Mouse (Mus musculus): ENCODE data around the gene Plin4. TPM values are rescaled to one million over a fixed set of nuclear protein-coding genes. Genes with fewer than 3 reads are reported as not detected.

The Plin4 gene
- polyA plus RNA-seq, 1 experiment from 2014 or later = 0.15 TPM

GRCm38 (mm10) chr17:56132661-56133060, 23.1 kb upstream of the Plin4 start:
- no peak for ATAC-seq
- WGBS = 6% methylated on average over 14 of the region's 14 CpGs

GRCm38 (mm10) chr17:56131814-56132213, 22.2 kb upstream of the Plin4 start:
- Histone ChIP-seq H3K9me3 (replicated peaks; ENCODE audit: control insufficient read depth, low read length, poor library complexity, severe bottlenecking) (no peaks in the 10 kb centered on the region), H3K4me3 (ENCODE audit: low read depth, low read length) (no peak overlapping the region), H3K27ac (ENCODE audit: low read length) (no peak overlapping the region), H3K4me1 (ENCODE audit: control insufficient read depth, insufficient read depth, low read length) (peaks cover 7% of the 10 kb centered on the region), H3K27me3 (ENCODE audit: control insufficient read depth, insufficient read depth, low read depth, low read length) (no peaks in the 10 kb centered on the region), H3K9ac (ENCODE audit: low read depth, low read length) (no peak overlapping the region), H3K4me2 (ENCODE audit: low read length) (no peak overlapping the region), H3K36me3 (ENCODE audit: control insufficient read depth, insufficient read depth, low read length) (peaks cover 26% of the 10 kb centered on the region)
- 44% methylated on average over 7 of the region's 7 CpGs for WGBS
- no peak for ATAC-seq

More at GRCm38 (mm10) chr17:56132661-56133060, 23.1 kb upstream of the Plin4 start:
- Histone ChIP-seq H3K9ac (ENCODE audit: low read depth, low read length) (no peak overlapping the region), H3K4me2 (ENCODE audit: low read length) (peak overlapping the region; percentile 25; the same call in 1 of the 2 replicates), H3K4me1 (ENCODE audit: control insufficient read depth, insufficient read depth, low read length) (peaks cover 10% of the 10 kb centered on the region), H3K36me3 (ENCODE audit: control insufficient read depth, insufficient read depth, low read length) (peaks cover 18% of the 10 kb centered on the region), H3K4me3 (ENCODE audit: low read depth, low read length) (no peak overlapping the region), H3K27me3 (ENCODE audit: control insufficient read depth, insufficient read depth, low read depth, low read length) (no peaks in the 10 kb centered on the region), H3K9me3 (replicated peaks; ENCODE audit: control insufficient read depth, low read length, poor library complexity, severe bottlenecking) (no peaks in the 10 kb centered on the region), H3K27ac (ENCODE audit: low read length) (no peak overlapping the region)

- Histone ChIP-seq H3K36me3 (ENCODE audit: control insufficient read depth, insufficient read depth, low read length) (peaks cover 32% of the 10 kb centered on the region), H3K4me1 (ENCODE audit: control insufficient read depth, insufficient read depth, low read length) (peaks cover 7% of the 10 kb centered on the region), H3K9ac (ENCODE audit: low read depth, low read length) (no peak overlapping the region), H3K27ac (ENCODE audit: low read length) (no peak overlapping the region), H3K9me3 (replicated peaks; ENCODE audit: control insufficient read depth, low read length, poor library complexity, severe bottlenecking) (no peaks in the 10 kb centered on the region), H3K4me3 (ENCODE audit: low read depth, low read length) (no peak overlapping the region), H3K4me2 (ENCODE audit: low read length) (no peak overlapping the region), H3K27me3 (ENCODE audit: control insufficient read depth, insufficient read depth, low read depth, low read length) (no peaks in the 10 kb centered on the region; the same call in 1 of the 2 replicates)
- WGBS = 89% methylated on average over 10 of the region's 10 CpGs
- no peak for ATAC-seq
Observed at GRCm38 (mm10) chr17:56131136-56131535, 21.5 kb upstream of the Plin4 start.

GRCm38 (mm10) chr17:56128246-56128645, 18.6 kb upstream of the Plin4 start:
- Histone ChIP-seq H3K4me1 (ENCODE audit: control insufficient read depth, insufficient read depth, low read length) (no peaks in the 10 kb centered on the region), H3K36me3 (ENCODE audit: control insufficient read depth, insufficient read depth, low read length) (peaks cover 53% of the 10 kb centered on the region), H3K4me3 (ENCODE audit: low read depth, low read length) (no peak overlapping the region), H3K9me3 (replicated peaks; ENCODE audit: control insufficient read depth, low read length, poor library complexity, severe bottlenecking) (no peaks in the 10 kb centered on the region), H3K27ac (ENCODE audit: low read length) (no peak overlapping the region), H3K27me3 (ENCODE audit: control insufficient read depth, insufficient read depth, low read depth, low read length) (peaks cover 10% of the 10 kb centered on the region), H3K9ac (ENCODE audit: low read depth, low read length) (no peak overlapping the region), H3K4me2 (ENCODE audit: low read length) (no peak overlapping the region)
- WGBS = 82% methylated on average over 15 of the region's 15 CpGs
- no peak for ATAC-seq

- Histone ChIP-seq H3K27ac (ENCODE audit: low read length) (no peak overlapping the region), H3K4me2 (ENCODE audit: low read length) (no peak overlapping the region), H3K36me3 (ENCODE audit: control insufficient read depth, insufficient read depth, low read length) (peaks cover 60% of the 10 kb centered on the region), H3K4me3 (ENCODE audit: low read depth, low read length) (no peak overlapping the region), H3K9me3 (replicated peaks; ENCODE audit: control insufficient read depth, low read length, poor library complexity, severe bottlenecking) (peaks cover 10% of the 10 kb centered on the region; the same call in 1 of the 2 replicates), H3K9ac (ENCODE audit: low read depth, low read length) (no peak overlapping the region), H3K27me3 (ENCODE audit: control insufficient read depth, insufficient read depth, low read depth, low read length) (peaks cover 24% of the 10 kb centered on the region), H3K4me1 (ENCODE audit: control insufficient read depth, insufficient read depth, low read length) (no peaks in the 10 kb centered on the region)
- ATAC-seq = no peak
- 74% methylated on average over 11 of the region's 11 CpGs for WGBS
Observed at GRCm38 (mm10) chr17:56126175-56126574, 16.6 kb upstream of the Plin4 start.

GRCm38 (mm10) chr17:56125276-56125630, 15.7 kb upstream of the Plin4 start:
- ATAC-seq = no peak
- Histone ChIP-seq H3K4me1 (ENCODE audit: control insufficient read depth, insufficient read depth, low read length) (0 out of 2 replicates have a peak, but pooled peaks cover 3% of the 10 kb centered on the region), H3K27ac (ENCODE audit: low read length) (no peak overlapping the region), H3K27me3 (ENCODE audit: control insufficient read depth, insufficient read depth, low read depth, low read length) (peaks cover 33% of the 10 kb centered on the region), H3K4me3 (ENCODE audit: low read depth, low read length) (no peak overlapping the region), H3K4me2 (ENCODE audit: low read length) (no peak overlapping the region), H3K9me3 (replicated peaks; ENCODE audit: control insufficient read depth, low read length, poor library complexity, severe bottlenecking) (peaks cover 10% of the 10 kb centered on the region; the same call in 1 of the 2 replicates), H3K9ac (ENCODE audit: low read depth, low read length) (no peak overlapping the region), H3K36me3 (ENCODE audit: control insufficient read depth, insufficient read depth, low read length) (peaks cover 51% of the 10 kb centered on the region)
- WGBS = 77% methylated on average over 4 of the region's 4 CpGs

- Histone ChIP-seq H3K4me2 (ENCODE audit: low read length) (peak overlapping the region; percentile 31; the same call in 1 of the 2 replicates), H3K27me3 (ENCODE audit: control insufficient read depth, insufficient read depth, low read depth, low read length) (peaks cover 39% of the 10 kb centered on the region), H3K4me1 (ENCODE audit: control insufficient read depth, insufficient read depth, low read length) (0 out of 2 replicates have a peak, but pooled peaks cover 4% of the 10 kb centered on the region), H3K36me3 (ENCODE audit: control insufficient read depth, insufficient read depth, low read length) (peaks cover 49% of the 10 kb centered on the region), H3K9me3 (replicated peaks; ENCODE audit: control insufficient read depth, low read length, poor library complexity, severe bottlenecking) (peaks cover 10% of the 10 kb centered on the region; the same call in 1 of the 2 replicates), H3K4me3 (ENCODE audit: low read depth, low read length) (no peak overlapping the region), H3K27ac (ENCODE audit: low read length) (no peak overlapping the region), H3K9ac (ENCODE audit: low read depth, low read length) (no peak overlapping the region)
- ATAC-seq = no peak
- WGBS = 16% methylated on average over 59 of the region's 59 CpGs
Observed at GRCm38 (mm10) chr17:56124377-56125275, 15.0 kb upstream of the Plin4 start.

GRCm38 (mm10) chr17:56123681-56124340, 14.2 kb upstream of the Plin4 start:
- H3K36me3 ChIP-seq (ENCODE audit: control insufficient read depth, insufficient read depth, low read length) = peaks cover 48% of the 10 kb centered on the region
- H3K27ac ChIP-seq (ENCODE audit: low read length) = no peak overlapping the region
- H3K4me2 ChIP-seq (ENCODE audit: low read length) = no peak overlapping the region
- WGBS = 53% methylated on average over 57 of the region's 59 CpGs
- peaks cover 10% of the 10 kb centered on the region; the same call in 1 of the 2 replicates for H3K9me3 ChIP-seq (replicated peaks; ENCODE audit: control insufficient read depth, low read length, poor library complexity, severe bottlenecking)
- H3K9ac ChIP-seq (ENCODE audit: low read depth, low read length) = no peak overlapping the region
- H3K27me3 ChIP-seq (ENCODE audit: control insufficient read depth, insufficient read depth, low read depth, low read length) = peaks cover 41% of the 10 kb centered on the region
- no peak overlapping the region for H3K4me3 ChIP-seq (ENCODE audit: low read depth, low read length)
- H3K4me1 ChIP-seq (ENCODE audit: control insufficient read depth, insufficient read depth, low read length) = 0 out of 2 replicates have a peak, but pooled peaks cover 4% of the 10 kb centered on the region
- ATAC-seq = no peak
